Mouse (Mus musculus): ENCODE measurements around the gene Sfxn1.

Sfxn1 gene

DNA sequence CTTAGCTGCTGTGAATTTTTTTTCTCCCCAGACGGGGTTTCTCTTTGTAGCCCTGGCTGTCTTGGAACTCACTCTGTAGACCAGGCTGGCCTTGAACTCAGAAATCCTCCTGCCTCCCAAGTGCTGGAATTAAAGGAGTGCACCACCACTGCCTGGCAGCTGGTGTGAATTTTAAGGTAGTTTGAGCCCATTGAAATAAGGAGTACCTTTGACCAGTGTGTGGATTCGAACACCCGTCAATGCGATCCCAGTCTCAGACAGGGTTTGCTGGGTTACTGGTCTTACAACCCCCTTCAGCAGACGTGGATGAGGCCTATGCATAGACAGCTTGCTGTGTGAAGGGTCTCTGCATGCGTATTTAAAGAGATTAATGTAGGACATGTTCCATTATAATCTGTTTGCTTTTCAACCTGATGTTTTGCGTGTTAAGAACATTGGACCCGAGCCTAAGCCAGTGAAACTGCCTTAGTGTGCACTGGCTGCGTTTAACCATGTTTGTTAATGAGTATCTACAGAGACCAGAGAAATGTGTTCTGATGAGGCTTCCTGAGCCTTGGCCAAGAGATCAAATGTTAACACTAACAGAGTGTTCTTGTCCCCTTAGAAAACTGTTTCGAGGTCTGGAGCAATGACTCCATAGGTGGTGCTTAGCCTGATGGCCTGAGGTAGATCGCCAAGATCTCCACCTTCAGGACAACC, 5.2 kb downstream of the Sfxn1 start:
- DNase-seq (ENCODE audit: low read depth, low spot score): no peak

GRCm38 (mm10) chr13:54077470-54078174, 6.0 kb downstream of the Sfxn1 start:
- no peak for DNase-seq (ENCODE audit: low read depth, low spot score)

GRCm38 (mm10) chr13:54079782-54080759, 8.4 kb downstream of the Sfxn1 start:
- no peak for DNase-seq (ENCODE audit: low read depth, low spot score)

GRCm38 (mm10) chr13:54080785-54081184, 9.1 kb downstream of the Sfxn1 start:
- no peak for DNase-seq (ENCODE audit: low read depth, low spot score)

DNA sequence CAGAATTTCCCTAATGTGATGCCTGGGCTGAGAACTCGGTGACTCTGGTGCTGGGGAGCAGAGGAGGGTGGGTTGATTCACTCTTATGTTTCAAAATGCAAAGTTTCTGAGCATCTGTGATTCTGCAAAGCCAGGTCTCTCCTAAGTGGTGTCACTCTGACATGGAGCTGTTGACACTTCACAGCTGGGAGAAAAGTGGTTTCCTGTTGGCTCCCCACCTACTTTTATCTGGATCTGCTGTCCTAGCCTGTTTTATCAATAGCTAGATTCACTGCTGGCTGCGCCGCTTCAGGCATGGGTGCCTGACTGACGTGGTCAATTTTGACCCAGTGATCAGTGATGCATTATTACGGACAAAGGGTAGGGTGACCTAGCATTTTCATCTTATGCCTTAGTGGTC, 11.3 kb downstream of the Sfxn1 start:
- DNase-seq (ENCODE audit: low read depth, low spot score): no peak

DNA sequence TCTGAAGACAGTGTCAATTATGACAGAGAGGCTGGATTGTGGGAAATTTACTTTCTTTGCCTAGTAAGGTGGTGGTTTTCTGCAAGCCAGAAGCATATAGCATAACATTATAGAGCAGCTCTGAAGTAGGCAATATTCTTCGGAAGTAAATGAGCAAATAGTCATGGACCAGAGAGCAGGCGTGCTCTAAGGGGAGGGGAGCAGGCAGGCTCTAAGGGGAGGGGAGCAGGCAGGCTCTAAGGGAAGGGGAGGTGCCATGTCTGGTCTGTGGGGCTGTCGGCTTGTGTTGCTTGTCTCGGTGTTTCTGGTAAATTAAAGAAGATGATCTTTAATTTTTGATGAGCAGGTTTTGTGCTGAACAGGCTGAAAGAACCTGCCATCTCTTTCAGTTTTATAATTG, 12.5 kb downstream of the Sfxn1 start:
- no peak for DNase-seq (ENCODE audit: low read depth, low spot score)

DNA sequence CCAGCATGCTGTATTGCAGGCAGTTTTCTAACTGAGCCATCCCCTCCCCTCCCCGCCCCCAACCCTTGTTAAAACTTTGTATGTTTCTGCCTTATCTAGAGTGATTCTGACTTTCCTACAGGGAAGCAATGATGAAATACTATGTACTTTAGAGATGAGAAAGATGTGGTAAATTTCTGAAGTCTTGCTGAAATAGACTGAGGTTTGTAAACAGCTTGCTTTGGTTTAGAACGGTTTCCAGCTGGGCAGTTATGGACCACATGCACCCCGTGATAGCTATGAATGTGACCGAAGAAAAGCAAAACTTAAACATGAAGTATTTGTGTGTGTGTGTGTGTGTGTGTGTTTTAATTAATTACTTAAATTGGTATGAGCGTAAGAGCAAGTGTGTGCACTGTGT, 13.2 kb downstream of the Sfxn1 start:
- no peak for DNase-seq (ENCODE audit: low read depth, low spot score)

GRCm38 (mm10) chr13:54085266-54085665, 13.6 kb downstream of the Sfxn1 start:
- no peak for DNase-seq (ENCODE audit: low read depth, low spot score)

GRCm38 (mm10) chr13:54091719-54092118, 20.1 kb downstream of the Sfxn1 start:
- DNase-seq (ENCODE audit: low read depth, low spot score): no peak

DNA sequence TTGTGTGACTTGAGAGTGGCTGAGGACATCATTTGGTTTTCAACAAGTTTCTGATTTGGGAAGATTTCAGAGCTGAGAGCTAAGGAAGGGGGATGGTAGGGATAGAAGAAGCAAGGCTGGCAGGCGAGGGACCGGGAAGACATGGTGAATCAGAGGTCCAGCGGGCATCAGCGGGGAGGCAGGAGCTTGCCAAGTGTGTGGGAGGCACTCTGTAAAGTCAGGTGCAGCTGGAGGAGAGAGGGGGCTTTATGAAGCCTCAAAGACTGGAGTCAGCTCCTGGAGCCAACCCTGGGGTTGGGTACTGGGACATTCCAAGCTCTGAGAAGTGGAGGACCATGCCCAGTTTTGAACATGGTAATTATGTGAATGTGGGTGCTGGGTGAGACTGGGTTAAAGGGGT, 22.7 kb downstream of the Sfxn1 start:
- DNase-seq (ENCODE audit: low read depth, low spot score): peak; percentile 48

DNA sequence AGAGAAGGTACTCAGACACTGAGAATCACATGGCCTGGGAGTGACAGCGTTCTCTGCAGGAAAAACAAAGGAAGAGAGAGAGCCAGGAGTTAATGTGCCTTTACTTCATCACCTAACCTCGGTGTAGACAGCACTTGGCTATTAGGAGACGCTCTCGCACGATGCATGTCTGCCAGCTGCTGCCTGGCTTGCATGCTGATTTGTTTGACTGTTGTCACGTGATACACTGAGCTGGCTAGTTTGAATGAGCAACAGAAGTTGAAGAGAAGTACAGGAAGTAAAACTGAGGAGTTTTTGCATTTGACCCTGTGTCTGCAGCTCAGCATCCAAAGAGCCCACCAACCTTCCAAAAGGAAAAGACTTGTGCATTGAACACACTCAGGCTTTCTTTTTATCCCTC, 23.3 kb downstream of the Sfxn1 start:
- DNase-seq (ENCODE audit: low read depth, low spot score): no peak

DNA sequence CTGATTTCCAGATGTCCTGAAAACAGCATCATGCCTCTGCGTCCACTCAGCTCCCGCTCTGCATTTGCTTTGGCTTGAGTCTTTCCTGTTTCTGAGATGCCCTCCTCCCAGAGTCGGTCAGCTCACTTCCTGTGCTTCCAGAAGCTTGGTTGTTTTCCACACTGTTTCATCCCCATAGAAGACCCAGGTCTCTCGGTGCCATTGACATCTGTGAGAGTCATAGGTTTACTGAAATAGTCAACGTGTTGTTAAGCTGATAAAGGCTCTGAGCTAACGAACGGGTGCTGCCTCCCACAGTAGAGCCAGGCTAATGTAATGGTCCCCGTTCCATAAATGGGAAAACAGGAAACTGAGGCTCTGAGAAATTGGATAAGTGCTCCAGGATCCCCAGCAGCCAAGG, 24.1 kb downstream of the Sfxn1 start:
- DNase-seq (ENCODE audit: low read depth, low spot score): no peak

GRCm38 (mm10) chr13:54097227-54097626, 25.6 kb downstream of the Sfxn1 start:
- no peak for DNase-seq (ENCODE audit: low read depth, low spot score)

GRCm38 (mm10) chr13:54097797-54098196, 26.1 kb downstream of the Sfxn1 start:
- no peak for DNase-seq (ENCODE audit: low read depth, low spot score)

DNA sequence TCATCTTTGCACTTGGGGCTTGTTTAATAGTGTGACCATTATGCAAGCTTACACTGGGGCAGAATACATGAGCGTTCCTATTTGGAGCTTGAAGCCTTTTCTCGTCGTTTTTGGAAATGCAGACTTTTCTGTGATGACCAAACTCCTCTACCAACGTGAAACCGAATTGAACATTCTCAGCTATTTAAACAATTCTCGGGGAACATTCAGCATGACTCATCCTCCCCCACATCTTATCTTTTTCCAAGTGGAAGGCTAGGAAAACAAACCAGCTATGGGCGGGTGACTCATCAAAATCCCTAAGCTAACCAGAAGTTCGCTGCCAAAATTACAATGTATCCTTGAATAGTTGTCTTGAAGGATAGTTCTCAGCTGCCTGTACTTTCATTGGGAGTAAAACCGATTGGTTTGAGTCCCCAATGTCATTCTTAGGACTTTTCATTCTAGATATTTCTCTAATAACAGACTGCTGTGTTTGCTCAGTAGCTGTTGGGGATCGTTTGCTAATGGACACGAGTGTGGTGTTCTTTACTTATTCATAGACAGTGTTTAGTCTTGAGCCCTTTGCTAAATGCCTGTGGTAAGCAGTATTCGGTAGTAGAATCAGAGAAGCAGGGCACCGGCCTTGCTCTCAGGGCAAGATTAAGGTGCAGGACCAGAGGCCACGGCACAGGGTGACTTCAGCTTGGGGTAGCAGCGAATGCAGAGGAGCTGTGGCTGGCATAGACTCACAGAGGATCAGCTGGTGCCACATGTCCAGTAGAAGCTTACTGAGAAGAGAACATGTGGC, 29.6 kb downstream of the Sfxn1 start:
- DNase-seq (ENCODE audit: low read depth, low spot score): peak; percentile 96

DNA sequence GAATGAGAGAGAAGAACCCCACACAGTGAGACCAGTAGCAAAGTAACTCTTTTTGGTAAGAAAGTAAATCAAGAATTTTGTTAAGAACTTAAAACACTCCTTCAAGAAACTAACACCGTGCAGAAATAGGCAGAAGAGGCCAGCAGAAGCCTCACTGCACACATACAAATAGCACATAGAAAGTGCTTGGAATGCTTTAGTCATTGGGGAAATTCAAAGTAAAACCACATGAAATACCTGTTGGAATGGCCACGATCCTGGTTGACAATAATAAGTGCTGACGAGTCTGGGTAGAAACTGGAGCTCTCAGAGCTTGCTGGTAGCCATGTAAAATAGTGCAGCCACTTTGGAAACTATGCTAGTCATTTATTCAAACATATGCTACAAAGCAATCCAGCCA, 30.4 kb downstream of the Sfxn1 start:
- DNase-seq (ENCODE audit: low read depth, low spot score): no peak

GRCm38 (mm10) chr13:54103271-54103670, 31.6 kb downstream of the Sfxn1 start:
- no peak for DNase-seq (ENCODE audit: low read depth, low spot score)

DNA sequence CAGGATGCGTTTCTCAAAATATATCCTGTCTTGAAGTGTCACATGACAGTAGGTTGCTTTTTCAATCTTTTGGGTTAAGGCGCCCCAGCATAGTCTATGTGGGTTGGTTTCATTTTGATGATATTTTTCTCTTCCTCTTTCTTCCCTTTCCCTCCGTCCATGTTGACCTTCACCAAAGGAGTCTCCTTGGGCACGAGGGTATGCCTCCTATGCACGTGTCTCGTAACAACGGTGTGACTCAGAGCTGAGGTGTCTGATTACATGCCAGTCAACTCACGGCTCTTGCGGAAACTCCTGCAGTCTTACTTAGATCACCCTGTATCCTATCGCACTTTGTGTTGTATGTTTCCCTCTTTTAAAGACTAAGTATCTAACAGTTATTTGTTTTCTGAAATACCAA, 32.2 kb downstream of the Sfxn1 start:
- no peak for DNase-seq (ENCODE audit: low read depth, low spot score)

DNA sequence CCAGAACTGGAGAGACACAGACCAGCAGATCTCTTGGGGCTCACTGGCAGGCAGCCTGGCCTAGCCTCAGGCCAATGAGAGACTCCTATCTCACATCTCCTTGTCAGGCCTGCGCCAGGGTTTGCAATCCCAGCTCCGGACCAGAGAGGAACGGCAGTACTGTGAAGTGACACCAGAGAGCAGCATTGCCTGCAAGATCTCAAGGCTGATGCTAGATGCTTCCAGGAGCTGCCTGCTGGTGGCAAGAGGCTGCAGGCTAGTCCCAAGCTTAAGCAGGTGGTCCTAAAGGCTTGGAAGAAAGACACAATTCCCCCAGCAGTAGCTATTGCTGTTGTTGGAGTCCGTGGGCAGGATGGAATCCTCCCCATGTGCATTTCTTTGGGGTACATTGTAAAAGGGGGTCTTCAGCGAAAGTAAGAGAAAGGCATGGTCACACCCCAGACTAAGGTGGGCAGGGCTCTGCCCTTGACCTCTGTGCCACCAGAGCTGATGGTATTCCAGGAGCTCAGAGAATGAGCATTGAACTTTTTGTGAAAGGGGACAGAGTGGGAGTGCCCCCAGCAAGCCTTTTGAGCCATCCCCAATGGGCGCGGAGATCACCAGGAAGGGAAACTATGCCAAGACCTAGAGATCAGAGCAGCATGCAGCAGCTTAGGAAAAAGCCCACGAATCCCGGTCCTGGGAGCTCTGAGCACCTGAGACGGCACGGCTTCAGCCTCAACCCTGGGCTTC, 42.3 kb downstream of the Sfxn1 start:
- peak; percentile 92 for DNase-seq (ENCODE audit: low read depth, low spot score)

GRCm38 (mm10) chr13:54114931-54115330, 43.3 kb downstream of the Sfxn1 start:
- peak; percentile 40 for DNase-seq (ENCODE audit: low read depth, low spot score)

DNA sequence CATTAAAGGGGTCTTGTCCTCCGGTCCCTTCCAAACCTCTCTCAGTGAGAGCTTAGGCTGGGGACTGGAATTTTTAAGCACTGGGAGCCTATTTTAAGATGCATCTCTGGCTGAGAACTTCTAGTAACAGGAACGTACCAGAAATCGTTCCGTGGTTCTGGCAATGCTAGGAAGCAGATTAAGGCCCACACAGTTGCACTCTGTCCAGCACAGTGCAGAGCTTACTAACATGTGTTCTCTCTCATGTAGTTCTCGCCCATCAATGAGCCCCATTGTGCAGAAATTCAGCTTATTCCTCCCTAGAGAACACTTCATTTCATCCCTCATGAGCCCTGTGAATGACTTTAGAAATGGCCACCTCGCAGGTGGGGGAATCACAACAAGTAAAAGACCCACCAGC, 44.1 kb downstream of the Sfxn1 start:
- DNase-seq (ENCODE audit: low read depth, low spot score): peak; percentile 58
